Mouse (Mus musculus): ENCODE measurements around the gene Lix1.

Lix1 gene

GRCm38 (mm10) chr17:17402222-17403004 lies at the start of gene Lix1:
Gene Lix1, plus strand, starts transcription at chr17:17402672.
- peak; percentile 81 for DNase-seq (ENCODE audit: low spot score)

- no peak for DNase-seq (ENCODE audit: low spot score)
These were observed 28.9 kb upstream of the Lix1 start for GRCm38 (mm10) chr17:17373550-17373917.

DNA sequence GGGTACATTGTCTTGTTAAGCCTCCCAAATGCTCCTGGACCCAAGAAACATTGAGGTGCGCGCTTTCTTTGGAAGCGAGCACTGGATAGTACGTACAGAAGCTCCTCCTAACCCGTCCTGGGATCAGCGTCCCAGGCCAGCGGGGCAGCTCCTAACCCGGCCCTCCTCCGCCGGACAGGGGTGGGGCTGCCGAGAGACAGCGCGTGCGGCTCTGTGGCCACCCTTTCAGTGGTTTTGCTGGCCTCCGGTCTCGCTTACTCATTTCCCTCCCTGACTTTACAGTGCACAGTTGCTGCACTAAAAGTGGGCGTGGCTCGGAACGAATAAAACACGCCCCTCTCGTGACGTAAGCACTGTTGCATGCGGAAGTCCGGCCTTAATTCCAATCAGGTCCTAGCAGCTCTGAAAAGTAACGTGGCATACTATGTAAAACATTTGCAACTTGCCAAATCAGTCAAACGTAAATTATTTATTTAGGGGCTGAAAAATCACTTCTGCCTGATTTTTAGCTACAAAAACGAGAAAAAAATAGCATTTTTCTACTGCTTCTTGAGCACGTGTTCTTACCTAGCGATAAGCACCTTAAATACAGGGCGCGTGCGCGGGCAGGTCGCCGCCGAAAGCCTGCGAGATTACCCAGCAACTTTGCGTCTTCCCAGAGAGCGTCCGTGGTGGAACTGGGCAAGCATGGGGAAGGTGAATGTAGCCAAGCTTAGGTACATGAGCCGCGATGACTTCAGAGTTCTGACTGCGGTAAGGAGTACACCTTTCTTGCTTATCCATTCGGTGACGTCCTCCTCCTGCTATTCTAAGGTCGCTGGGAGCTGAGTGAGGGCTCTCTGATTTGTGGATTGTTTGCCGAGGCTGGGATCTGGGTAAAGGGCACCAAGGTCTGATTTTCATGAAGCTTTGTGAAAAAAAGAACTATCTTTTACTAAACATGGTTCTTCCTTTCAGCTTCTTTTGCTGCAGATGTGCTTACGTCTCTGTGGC lies 28.3 kb upstream of the Lix1 start, which contains the start of gene Riok2:
Riok2 (plus strand) TSS at position 392 of the 993 bp plus-strand sequence.
- DNase-seq (ENCODE audit: low spot score): peak; percentile 96

GRCm38 (mm10) chr17:17375581-17375980 lies 26.9 kb upstream of the Lix1 start:
- DNase-seq (ENCODE audit: low spot score): no peak

DNA sequence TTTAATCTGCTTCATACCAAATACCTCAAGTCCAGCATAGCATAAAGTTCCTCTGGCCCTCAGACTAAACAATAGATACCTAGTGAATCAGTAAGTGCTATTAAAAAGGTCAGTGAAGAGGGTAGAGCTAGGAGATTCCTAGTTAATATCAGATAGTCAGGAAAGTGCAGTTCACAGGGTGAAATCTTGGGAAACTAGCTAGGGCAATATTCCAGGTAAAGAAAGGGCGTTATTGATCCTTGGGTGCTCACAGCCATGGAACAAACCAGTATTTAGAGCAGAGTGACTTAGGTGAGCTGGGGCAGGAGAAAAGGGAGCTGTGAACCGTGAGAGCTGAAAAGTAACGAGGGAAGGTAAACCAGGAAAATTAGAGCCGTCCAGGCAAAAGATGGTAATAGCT lies 18.8 kb upstream of the Lix1 start:
- DNase-seq (ENCODE audit: low spot score): no peak

DNA sequence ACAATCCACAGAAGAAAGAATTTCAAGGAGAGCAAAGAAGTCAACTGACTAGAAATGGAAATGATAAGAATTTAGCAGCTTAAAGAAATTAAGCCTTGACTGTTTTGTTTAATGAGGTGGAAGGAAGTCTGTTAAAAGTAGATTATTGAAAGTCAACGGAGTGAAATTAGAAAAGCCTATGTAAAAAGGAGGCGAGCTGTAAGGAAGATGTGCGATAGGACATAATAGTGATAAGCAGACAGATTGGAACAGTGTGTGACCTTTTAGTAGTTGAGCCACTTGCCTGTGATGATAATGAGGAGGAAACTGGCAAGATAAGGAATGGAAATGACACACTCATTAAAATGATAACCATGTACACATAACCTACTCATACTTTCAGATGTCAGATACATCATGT lies 18.0 kb upstream of the Lix1 start:
- DNase-seq (ENCODE audit: low spot score): no peak

GRCm38 (mm10) chr17:17386117-17386516 lies 16.4 kb upstream of the Lix1 start:
- no peak for DNase-seq (ENCODE audit: low spot score)

DNA sequence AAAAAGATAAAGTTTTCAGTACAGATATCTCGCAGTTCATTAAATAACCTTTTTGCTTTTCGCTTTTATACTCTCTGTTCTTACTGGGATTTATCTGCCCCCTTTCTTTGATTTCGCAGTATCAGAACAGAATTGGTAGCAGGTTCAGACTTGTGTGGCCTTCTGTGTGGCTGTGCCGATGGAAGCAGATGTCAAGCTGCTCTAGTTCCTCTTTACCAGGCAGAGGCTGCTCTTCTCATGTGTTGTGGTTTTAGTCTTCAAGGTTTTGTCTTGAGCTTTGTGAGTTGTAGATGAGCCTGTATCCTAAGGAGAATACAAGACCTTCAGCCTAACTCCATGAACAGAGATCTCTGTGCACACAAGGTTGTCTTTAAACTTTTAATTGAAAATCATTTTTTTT lies 10.6 kb upstream of the Lix1 start:
- DNase-seq (ENCODE audit: low spot score): no peak

GRCm38 (mm10) chr17:17392863-17393262 lies 9.6 kb upstream of the Lix1 start:
- DNase-seq (ENCODE audit: low spot score): no peak

DNA sequence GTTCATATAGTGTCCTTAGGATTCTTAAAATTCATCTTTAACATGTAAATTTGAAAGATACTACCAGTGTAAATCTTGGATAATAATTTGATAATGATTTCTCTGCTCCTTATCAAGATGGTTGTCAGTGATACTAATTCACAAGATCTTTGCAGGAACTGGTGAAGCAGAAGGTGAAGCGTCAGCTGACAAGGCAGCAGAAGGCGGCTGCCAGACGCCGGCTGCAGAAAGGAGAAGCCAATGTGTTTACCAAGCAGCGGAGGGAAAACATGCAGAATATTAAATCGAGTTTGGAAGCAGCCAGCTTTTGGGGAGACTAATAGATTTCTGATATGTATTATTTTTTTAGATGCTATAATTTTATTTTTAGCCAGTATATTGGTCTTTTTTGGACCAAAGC lies 9.2 kb upstream of the Lix1 start:
- peak; percentile 51 for DNase-seq (ENCODE audit: low spot score)

DNA sequence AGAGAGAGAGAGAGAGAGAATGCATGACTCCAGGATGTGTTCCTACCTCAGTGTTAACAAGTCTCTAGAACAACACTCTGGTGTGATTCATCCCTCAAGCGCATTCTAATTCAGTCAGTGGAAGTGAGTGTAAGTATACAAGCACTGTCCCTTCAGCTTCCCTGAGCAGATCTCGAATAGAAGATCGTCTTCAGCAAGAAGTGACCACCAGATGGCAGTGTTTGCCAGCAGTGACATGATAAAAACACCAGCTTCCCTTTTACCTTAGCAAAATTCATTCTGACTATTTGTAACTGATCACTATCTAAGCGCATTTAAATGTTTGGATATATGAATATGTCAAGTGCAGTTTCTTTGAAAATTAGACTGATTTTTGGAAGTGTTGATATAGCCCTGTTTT lies 8.1 kb upstream of the Lix1 start:
- peak; percentile 90 for DNase-seq (ENCODE audit: low spot score)

GRCm38 (mm10) chr17:17396869-17397268 lies 5.6 kb upstream of the Lix1 start:
- DNase-seq (ENCODE audit: low spot score): no peak

GRCm38 (mm10) chr17:17398664-17399063 lies 3.8 kb upstream of the Lix1 start:
- no peak for DNase-seq (ENCODE audit: low spot score)

DNA sequence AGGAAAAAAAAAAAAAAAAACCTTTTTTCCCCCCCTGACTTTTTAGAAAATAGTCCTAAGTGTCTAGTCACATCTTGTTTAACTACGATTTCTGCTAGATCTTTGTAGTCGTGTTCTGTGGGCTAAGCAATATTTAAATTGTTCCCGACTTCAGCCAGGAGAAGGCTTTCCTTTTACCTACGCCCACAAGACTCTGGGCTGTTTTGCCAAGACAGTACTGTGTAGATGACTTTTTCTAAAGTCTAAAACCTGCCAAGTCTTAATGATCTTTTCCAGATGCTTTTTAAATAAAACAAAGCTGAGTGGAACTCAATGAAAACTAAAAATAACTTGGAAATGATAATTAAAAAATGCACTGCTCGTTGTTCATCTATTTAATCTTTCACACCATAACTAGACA lies 566 bp downstream of the Lix1 start:
- DNase-seq (ENCODE audit: low spot score): no peak

DNA sequence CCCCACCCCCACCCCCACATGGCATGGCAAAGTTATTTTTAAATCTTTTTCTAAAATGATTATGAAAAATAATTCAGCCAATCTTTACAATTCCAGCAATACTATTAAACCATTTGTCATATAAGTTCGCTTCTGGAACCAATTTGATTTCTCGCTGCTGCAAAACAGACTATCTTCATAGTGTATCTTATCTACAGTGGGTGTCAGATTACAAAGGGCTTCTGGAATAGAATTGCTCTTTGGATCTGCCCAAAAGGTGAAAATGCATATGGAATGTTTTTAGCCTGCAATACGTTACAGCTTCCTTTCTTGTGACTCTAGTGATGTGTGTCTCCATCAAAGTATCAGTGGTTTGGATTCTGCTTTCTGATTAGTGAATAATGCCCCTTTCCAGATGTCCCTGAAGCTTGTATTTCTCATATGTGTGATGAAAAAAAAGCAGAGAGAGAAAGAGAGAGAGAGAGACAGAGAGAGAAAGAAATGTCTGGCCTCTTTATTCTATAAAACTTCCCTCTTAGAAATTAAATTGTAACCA lies 1.2 kb downstream of the Lix1 start:
- DNase-seq (ENCODE audit: low spot score): no peak

GRCm38 (mm10) chr17:17404811-17405544 lies 2.5 kb downstream of the Lix1 start:
- no peak for DNase-seq (ENCODE audit: low spot score)

DNA sequence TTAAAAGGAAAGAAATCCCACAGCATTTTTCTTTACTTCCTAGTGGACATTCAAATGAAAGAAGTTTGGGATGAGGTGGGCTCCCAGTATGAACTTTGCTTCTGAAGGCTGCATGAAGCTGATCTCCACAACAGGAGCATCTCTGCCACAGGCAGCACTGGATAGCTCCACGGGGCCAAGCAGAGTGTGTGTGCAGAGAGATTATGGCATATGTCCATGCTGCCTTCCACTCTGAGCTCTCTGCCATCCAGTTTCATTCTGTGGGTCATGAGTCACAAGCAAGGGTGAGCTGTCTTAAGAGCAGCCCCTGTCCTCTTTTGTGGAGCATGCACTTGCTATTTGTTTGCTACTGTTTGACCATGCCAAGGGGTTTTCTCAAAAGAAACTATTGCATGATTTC lies 3.1 kb downstream of the Lix1 start:
- DNase-seq (ENCODE audit: low spot score): no peak

DNA sequence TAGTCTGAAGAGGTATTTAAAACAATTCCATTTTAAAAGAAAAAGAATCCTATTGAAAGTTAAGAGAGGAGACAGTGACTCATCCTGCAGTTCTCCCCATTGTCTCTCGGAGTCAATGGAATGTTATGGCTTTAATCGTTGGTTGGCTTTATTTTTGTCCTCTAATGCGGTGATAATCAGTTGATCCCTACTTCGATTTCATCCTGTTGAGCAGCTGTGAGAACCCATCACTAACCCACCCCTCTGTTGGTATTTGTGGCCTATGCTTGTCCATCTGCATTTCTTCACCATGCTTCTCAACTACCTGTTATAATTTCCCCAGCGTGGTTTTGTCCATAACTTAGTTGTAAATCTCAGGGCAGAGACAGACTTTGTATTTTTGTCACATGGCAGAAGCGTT lies 5.7 kb downstream of the Lix1 start:
- DNase-seq (ENCODE audit: low spot score): no peak

GRCm38 (mm10) chr17:17408720-17409478 lies 6.4 kb downstream of the Lix1 start:
- no peak for DNase-seq (ENCODE audit: low spot score)

- DNase-seq (ENCODE audit: low spot score): peak; percentile 28
These were observed 7.1 kb downstream of the Lix1 start for GRCm38 (mm10) chr17:17409601-17410000.

- no peak for DNase-seq (ENCODE audit: low spot score)
These were observed 9.0 kb downstream of the Lix1 start for GRCm38 (mm10) chr17:17411443-17411842.
